Mouse (Mus musculus): ENCODE measurements around the gene Gfpt2. TPM values are rescaled to one million over a fixed set of nuclear protein-coding genes. Genes with fewer than 3 reads are reported as not detected.

The Gfpt2 gene
- 12.5 TPM for polyA plus RNA-seq (2014; fragmentation: Illumina TruSeq; extraction: RNeasy Lipid Tissue Mini Kit (QIAGEN cat#74804); ENCODE audit: low read depth, low replicate concordance)

DNA sequence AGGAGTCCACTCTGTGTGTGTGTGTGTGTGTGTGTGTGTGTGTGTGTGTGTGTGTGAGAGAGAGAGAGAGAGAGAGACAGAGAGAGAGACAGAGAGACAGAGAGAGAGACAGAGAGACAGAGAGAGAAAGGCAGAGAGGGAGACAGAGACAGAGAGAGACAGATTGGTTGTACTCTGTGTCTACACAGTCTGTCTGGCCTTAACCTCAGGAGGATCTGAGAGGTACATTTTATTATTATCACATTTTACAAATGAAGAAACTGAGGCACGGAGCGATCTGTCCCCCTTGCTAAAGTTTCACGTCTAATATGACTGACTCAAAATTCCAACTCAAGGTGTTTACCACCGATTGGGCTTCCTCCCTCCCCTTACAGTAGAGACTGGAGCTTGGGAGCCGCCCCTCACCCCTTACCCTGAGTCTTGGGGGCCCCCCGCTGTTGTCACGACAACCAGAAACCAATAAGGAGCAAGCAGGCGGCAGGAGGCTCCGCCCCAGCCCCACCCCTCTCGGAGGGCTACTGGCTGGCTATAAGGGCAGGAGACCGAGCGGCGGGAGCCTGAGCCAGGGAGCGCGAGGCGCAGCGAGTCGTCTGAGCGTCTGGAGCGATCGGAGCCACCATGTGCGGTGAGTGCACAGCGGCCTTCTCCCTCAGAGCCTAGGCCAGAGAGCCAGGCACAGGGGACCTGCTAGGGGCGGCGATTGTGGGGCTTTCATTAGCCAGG lies at the start of gene Gfpt2:
TSS of gene Gfpt2 (plus strand) at position 560 of the 723 bp plus-strand sequence.

DNA sequence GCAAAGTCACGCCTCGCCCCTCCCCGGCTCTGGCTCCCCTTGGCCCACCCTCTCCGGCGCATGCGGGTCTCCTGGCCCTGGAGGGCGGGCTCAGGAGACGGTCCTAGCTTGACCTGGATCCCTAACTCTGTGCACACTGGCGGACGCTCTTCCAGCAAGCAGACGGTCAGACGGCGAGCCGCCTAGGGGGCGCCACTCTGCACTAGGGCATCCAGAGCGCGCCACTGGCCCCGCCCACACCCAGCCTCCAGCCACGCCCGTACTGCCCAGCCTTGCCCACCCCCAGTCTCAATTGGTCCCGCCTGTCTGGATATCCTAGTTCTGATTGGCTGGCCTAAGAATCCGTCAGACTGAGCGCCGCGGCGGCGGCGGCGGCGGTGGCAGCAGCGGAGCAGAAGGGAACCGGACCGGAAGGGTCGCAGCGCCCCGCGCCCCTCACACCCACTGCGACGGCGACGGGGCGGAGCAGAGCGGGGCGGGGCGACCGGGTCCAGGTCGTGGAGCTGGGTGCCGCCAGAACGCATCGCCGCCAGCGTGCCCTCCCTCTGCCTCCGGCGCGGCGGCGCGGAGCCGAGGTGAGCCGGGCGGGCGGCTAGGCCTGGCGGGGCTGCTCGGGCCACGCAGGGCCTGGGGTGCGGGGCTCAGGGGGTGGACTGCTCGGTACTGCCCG lies 52.6 kb downstream of the Gfpt2 start, which contains the start of gene Mapk9:
TSS of gene Mapk9 (plus strand) at position 351 of the 670 bp plus-strand sequence.

Other genes with a start within 250 kb of the Gfpt2 start
- not detected for gene Olfr1380, start 237.3 kb upstream of the Gfpt2 start, polyA plus RNA-seq (2014; fragmentation: Illumina TruSeq; extraction: RNeasy Lipid Tissue Mini Kit (QIAGEN cat#74804); ENCODE audit: low read depth, low replicate concordance)
- gene Flt4, start 184.9 kb upstream of the Gfpt2 start, polyA plus RNA-seq (2014; fragmentation: Illumina TruSeq; extraction: RNeasy Lipid Tissue Mini Kit (QIAGEN cat#74804); ENCODE audit: low read depth, low replicate concordance) = 7.9 TPM
- gene Scgb3a1, start 130.6 kb upstream of the Gfpt2 start, polyA plus RNA-seq (2014; fragmentation: Illumina TruSeq; extraction: RNeasy Lipid Tissue Mini Kit (QIAGEN cat#74804); ENCODE audit: low read depth, low replicate concordance) = not detected
- 16.7 TPM for gene Cnot6, start 81.5 kb upstream of the Gfpt2 start, polyA plus RNA-seq (2014; fragmentation: Illumina TruSeq; extraction: RNeasy Lipid Tissue Mini Kit (QIAGEN cat#74804); ENCODE audit: low read depth, low replicate concordance)
- gene Mapk9, start 52.6 kb downstream of the Gfpt2 start, polyA plus RNA-seq (2014; fragmentation: Illumina TruSeq; extraction: RNeasy Lipid Tissue Mini Kit (QIAGEN cat#74804); ENCODE audit: low read depth, low replicate concordance) = 34.5 TPM
- 0.52 TPM for gene Rasgef1c, start 107.7 kb downstream of the Gfpt2 start, polyA plus RNA-seq (2014; fragmentation: Illumina TruSeq; extraction: RNeasy Lipid Tissue Mini Kit (QIAGEN cat#74804); ENCODE audit: low read depth, low replicate concordance)
- 48.6 TPM for gene Rnf130, start 231.2 kb downstream of the Gfpt2 start, polyA plus RNA-seq (2014; fragmentation: Illumina TruSeq; extraction: RNeasy Lipid Tissue Mini Kit (QIAGEN cat#74804); ENCODE audit: low read depth, low replicate concordance)